Mouse (Mus musculus): ENCODE measurements at regions not wholly inside any gene's neighbourhood (a gene's known extent, or its start where the extent isn't known, plus 50 kb on each side); places are given as distances from the start of the nearest gene placed in this dataset.

DNA sequence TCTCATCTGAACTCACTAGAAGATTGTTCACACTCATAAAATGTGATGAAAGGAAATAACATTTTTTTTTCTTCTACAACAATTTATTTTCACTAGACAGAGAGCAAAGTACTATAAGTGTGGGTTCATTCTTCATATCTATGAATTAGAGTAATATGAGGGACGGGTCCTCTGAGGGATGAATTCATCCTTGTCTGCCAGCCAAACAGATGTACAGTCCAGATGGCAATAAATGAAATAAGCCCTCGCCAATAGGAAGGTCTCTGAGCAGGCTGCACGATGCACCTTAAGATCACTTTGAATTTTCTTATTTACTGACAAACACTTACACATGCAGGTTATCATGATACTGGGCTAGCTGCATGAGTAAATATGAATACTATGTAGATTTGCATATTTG lies 886.2 kb upstream of the Cdh10 start:
- WGBS: 59% methylated on average over 3 of the region's 3 CpGs
- Histone ChIP-seq H3K36me3 (no peaks in the 10 kb centered on the region), H3K9me3 (no peaks in the 10 kb centered on the region), H3K27me3 (no peaks in the 10 kb centered on the region), H3K9ac (no peak overlapping the region), H3K4me3 (no peak overlapping the region), H3K4me1 (replicated peaks) (no peaks in the 10 kb centered on the region), H3K27ac (no peak overlapping the region), H3K4me2 (no peak overlapping the region)
- 0 out of 2 replicates have a peak, but pooled peaks have one; percentile 59 for ATAC-seq (ENCODE audit: low FRiP score)

DNA sequence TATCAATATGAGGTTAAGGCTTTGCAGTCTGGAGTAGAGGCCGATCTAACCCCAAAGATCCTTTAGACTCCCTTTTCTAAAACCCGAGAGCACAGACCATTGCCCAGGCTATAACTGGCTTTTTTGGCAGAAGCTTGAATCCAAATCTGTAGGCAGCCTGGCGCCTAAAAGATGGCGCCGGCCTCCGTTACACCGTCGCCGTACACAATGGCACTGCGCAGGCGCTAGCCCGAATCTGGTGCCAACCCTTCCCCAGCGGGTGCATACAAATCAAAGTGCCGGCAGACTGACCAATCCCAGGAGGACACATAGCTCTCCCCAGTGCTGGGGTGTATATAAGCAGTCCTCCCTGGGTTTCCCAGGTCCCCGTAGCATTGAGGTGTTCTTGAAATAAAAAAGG lies 884.9 kb upstream of the Cdh10 start:
- no peak overlapping the region for H3K9ac ChIP-seq
- no peaks in the 10 kb centered on the region for H3K27me3 ChIP-seq
- H3K36me3 ChIP-seq: no peaks in the 10 kb centered on the region
- no peaks in the 10 kb centered on the region for H3K9me3 ChIP-seq
- no peak for ATAC-seq (ENCODE audit: low FRiP score)
- H3K4me3 ChIP-seq: no peak overlapping the region
- no peaks in the 10 kb centered on the region for H3K4me1 ChIP-seq (replicated peaks)
- 96% methylated on average over 15 of the region's 15 CpGs for WGBS
- H3K27ac ChIP-seq: no peak overlapping the region
- H3K4me2 ChIP-seq: no peak overlapping the region

DNA sequence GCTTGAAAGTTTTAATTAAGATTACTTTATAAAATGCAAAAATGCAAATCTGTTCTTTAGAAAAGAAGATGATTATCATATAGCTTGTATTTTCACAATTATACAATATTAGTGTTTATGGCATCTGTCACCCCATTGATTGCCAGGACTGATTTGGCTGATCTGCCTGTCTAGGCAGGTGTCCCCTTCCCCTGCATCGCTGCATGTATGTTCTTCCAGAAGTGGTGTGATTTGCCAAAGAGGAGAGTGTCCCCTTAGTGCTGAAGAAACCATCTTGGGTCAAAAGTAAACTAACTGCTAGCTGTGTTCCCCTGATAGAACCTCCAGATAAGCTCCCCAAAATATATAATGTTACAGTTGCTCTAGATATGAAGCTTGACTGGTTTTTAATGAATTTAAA lies 883.3 kb upstream of the Cdh10 start:
- Histone ChIP-seq H3K27ac (no peak overlapping the region), H3K36me3 (no peaks in the 10 kb centered on the region), H3K9ac (no peak overlapping the region), H3K4me3 (no peak overlapping the region), H3K4me1 (replicated peaks) (no peaks in the 10 kb centered on the region), H3K9me3 (no peaks in the 10 kb centered on the region), H3K27me3 (no peaks in the 10 kb centered on the region), H3K4me2 (no peak overlapping the region)
- 88% methylated on average over 1 of the region's 1 CpGs for WGBS
- no peak for ATAC-seq (ENCODE audit: low FRiP score)

DNA sequence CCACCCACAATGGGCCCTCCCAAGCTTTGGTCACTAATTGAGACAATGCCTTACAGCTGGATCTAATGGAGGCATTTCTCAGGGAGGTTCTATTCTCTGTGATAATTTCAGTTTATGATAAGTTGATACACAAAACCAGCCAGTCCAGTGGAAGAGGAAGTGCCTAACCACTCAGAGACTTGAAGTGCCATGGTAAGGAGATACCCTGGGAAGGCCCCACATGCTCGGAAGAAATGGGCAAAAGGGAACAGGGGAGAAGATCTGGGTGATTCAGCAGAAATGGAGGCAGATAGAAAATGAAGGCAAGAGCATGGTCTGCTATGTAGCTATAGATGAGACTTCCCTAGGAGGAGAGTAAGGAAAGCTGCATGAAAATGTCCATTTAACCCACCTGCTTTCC lies 856.0 kb upstream of the Cdh10 start:
- Histone ChIP-seq H3K36me3 (no peaks in the 10 kb centered on the region), H3K4me1 (replicated peaks) (no peaks in the 10 kb centered on the region), H3K27me3 (no peaks in the 10 kb centered on the region), H3K4me2 (no peak overlapping the region), H3K27ac (no peak overlapping the region), H3K9me3 (no peaks in the 10 kb centered on the region), H3K4me3 (no peak overlapping the region), H3K9ac (no peak overlapping the region)
- WGBS: 84% methylated on average over 1 of the region's 1 CpGs
- no peak for ATAC-seq (ENCODE audit: low FRiP score)

DNA sequence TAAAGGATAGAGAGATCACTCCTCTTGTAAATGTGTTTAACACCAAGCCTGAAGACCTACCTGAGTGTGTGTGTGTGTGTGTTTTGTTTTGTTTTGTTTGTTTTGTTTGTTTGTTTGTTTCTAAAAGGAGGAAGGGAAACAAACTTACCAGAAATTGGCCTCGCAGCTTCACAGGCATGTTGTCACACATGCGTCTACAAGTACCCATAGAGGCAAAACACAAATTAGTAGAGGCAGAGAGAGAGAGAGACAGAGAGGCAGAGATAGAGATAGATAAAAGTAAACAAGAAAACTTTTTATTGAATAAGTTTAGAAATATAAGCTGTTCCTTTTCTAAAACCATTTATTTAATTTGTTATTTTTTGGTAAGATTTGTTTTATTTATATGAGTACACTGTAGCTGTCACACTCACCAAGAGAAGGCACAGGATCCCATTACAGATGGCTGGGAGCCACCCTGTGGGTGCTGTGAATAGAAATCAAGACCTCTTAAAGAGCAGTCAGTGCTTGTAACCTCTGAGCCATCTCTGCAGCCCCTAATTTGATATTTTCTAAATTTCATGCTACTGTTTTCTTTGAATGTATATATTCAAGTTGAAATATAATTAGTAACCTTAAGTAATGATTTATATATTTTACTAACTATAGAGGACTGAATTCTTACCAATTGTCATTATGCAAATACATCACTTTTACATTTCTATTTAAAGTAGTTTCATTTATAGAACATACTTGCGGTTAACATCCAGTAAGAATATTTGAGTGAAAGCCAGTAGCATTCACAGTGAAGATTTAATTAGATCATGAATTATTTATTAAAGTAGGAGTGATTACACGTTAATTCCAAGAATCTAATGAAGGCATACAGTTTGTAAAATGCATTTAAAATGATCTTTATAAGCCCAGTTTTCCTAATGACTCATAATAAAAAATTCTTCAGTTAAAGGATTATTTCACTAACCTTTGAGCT lies 855.2 kb upstream of the Cdh10 start:
- Histone ChIP-seq H3K36me3 (no peaks in the 10 kb centered on the region), H3K9me3 (no peaks in the 10 kb centered on the region)

DNA sequence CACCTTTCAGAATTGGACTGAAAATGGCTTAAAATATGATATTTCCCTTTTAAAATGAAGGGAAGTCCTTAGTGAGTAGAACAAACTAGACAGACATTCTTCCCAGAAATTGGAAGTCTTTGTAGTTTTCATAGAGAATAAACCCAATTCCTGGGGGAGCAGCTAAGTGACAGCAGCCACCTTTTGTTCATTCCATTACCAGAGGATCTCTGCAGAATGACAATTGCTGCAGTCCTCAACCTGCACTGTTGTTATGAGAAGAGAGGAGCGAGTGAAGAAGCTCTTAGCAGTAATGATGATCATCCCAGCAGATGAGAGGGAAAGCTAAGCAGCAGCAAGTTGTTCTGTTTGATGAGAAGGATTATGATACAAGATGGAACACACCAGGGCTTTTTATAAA lies 831.0 kb upstream of the Cdh10 start:
- 46% methylated on average over 1 of the region's 1 CpGs for WGBS
- Histone ChIP-seq H3K27ac (no peak overlapping the region), H3K9me3 (no peaks in the 10 kb centered on the region), H3K4me2 (no peak overlapping the region), H3K9ac (no peak overlapping the region), H3K27me3 (no peaks in the 10 kb centered on the region), H3K36me3 (no peaks in the 10 kb centered on the region), H3K4me1 (replicated peaks) (no peaks in the 10 kb centered on the region), H3K4me3 (no peak overlapping the region)
- no peak for ATAC-seq (ENCODE audit: low FRiP score)

More for the DNA sequence above, 855.2 kb upstream of the Cdh10 start:
- 66% methylated on average over 4 of the region's 4 CpGs for WGBS
- no peak overlapping the region for H3K27ac ChIP-seq
- H3K9ac ChIP-seq: no peak overlapping the region
- H3K4me1 ChIP-seq (replicated peaks): no peaks in the 10 kb centered on the region
- H3K27me3 ChIP-seq: no peaks in the 10 kb centered on the region
- no peak for ATAC-seq (ENCODE audit: low FRiP score)
- H3K4me2 ChIP-seq: no peak overlapping the region
- H3K4me3 ChIP-seq: no peak overlapping the region

DNA sequence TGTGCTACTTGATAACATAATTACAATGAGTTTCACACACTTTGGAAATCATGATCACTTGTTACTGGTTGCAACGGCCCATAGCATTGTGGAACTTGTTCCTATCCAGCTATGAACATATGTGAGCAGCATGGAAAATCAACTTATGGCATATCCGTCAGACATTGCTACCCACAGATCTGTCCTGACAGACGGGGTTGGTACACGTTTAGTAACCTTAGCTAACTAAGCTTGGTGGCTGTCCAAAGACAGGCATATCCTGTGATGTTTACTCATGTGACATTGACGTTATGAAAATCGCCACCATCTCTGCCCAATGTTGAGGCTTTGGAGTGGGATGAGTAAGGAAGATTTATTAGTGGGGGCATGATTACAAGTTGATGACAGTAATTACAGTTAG lies 786.1 kb upstream of the Cdh10 start:
- ATAC-seq (ENCODE audit: low FRiP score): no peak
- Histone ChIP-seq H3K4me1 (replicated peaks) (no peaks in the 10 kb centered on the region), H3K4me2 (no peak overlapping the region)

DNA sequence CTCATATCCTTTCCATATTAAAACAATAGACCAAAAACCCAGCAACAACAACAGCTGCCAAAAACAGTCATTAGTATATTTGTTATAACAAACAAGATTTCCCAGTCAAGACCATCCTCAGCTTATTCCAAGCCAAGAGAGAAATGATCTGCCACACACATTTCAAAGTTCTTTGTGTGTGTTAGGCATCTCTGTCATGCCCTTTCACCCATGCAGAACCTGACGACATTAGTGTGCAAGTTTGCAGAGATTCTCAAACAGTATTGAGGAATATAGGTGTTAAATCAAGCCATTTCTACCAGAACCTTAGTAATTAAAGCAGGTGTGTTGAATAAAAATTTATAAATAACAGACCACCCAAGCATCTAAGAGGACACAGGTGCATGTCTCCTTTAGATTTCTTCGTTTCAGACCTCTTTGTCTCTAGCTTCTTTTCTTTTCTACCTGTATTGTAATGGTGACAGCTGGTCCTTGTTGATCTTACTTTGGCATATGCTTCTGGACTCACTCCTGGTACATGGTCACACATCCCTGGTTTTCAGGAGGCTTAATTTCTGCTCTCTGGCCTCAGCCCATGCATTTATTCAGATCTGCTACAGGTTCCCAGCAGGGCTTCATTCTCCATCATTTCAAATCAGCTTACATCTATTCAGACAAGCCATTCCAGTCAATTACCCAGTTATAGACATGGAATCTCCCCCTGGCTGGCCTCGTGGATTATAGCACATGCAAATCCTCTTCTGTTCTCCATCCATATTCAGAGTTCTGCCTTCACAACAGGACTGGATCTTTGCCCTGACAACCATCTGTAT lies 766.3 kb upstream of the Cdh10 start:
- WGBS: 30% methylated on average over 3 of the region's 3 CpGs
- H3K9ac ChIP-seq: no peak overlapping the region
- no peaks in the 10 kb centered on the region for H3K4me1 ChIP-seq (replicated peaks)
- ATAC-seq (ENCODE audit: low FRiP score): peak; percentile 80
- H3K4me2 ChIP-seq: no peak overlapping the region
- no peaks in the 10 kb centered on the region for H3K27me3 ChIP-seq
- no peak overlapping the region for H3K4me3 ChIP-seq
- H3K9me3 ChIP-seq: no peaks in the 10 kb centered on the region
- H3K27ac ChIP-seq: no peak overlapping the region
- no peaks in the 10 kb centered on the region for H3K36me3 ChIP-seq

More for the DNA sequence above, 786.1 kb upstream of the Cdh10 start:
- no peaks in the 10 kb centered on the region for H3K27me3 ChIP-seq
- no peaks in the 10 kb centered on the region for H3K9me3 ChIP-seq
- H3K9ac ChIP-seq: no peak overlapping the region
- H3K36me3 ChIP-seq: no peaks in the 10 kb centered on the region
- WGBS: 91% methylated on average over 6 of the region's 6 CpGs
- no peak overlapping the region for H3K4me3 ChIP-seq
- H3K27ac ChIP-seq: no peak overlapping the region

DNA sequence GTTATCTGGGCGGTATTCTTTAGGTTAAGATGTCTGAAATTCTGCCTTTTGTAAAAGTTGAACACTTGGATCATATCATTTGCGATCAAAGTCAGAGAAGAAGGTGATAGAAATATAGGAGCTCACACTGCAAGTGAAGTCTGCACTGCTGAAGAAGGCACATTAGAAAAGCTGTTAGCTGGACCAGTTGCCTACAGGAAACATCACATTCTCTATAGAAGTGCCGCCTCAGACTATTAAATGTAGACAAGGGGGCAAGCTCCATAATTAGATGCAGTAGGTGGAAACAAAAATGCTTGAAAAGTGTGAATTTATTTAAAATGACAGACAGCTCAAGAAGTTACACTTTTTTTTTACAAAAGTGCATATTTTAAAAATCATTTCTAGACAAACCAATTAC lies 753.2 kb upstream of the Cdh10 start:
- Histone ChIP-seq H3K9me3 (no peaks in the 10 kb centered on the region), H3K9ac (no peak overlapping the region), H3K27ac (no peak overlapping the region), H3K36me3 (no peaks in the 10 kb centered on the region), H3K27me3 (no peaks in the 10 kb centered on the region), H3K4me3 (no peak overlapping the region), H3K4me2 (no peak overlapping the region), H3K4me1 (replicated peaks) (no peaks in the 10 kb centered on the region)
- ATAC-seq (ENCODE audit: low FRiP score): no peak
- 87% methylated on average over 3 of the region's 3 CpGs for WGBS

DNA sequence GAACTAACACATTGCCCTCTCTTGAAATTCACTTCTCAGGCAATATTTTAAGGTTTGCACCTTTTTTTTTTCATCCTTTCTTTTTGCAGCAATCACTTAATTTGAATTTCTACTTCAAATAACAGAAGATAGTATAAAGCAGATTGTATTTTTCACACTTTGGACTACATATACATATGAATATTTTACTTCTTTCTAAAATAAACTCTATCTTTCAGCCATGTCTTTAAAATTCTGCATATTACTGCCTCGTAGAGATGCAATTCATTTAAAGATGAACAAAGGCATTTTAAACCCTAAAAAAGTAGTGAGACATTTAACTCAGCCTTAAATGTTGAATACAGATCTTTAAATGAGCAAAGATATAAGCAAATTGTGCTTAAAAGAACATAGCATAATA lies 739.1 kb upstream of the Cdh10 start:
- Histone ChIP-seq H3K27ac (no peak overlapping the region), H3K9ac (no peak overlapping the region), H3K4me3 (no peak overlapping the region), H3K4me1 (replicated peaks) (no peaks in the 10 kb centered on the region), H3K9me3 (no peaks in the 10 kb centered on the region), H3K27me3 (no peaks in the 10 kb centered on the region), H3K36me3 (no peaks in the 10 kb centered on the region), H3K4me2 (no peak overlapping the region)
- WGBS: 80% methylated on average over 1 of the region's 1 CpGs
- ATAC-seq (ENCODE audit: low FRiP score): no peak
